In the genomic region with DNA sequence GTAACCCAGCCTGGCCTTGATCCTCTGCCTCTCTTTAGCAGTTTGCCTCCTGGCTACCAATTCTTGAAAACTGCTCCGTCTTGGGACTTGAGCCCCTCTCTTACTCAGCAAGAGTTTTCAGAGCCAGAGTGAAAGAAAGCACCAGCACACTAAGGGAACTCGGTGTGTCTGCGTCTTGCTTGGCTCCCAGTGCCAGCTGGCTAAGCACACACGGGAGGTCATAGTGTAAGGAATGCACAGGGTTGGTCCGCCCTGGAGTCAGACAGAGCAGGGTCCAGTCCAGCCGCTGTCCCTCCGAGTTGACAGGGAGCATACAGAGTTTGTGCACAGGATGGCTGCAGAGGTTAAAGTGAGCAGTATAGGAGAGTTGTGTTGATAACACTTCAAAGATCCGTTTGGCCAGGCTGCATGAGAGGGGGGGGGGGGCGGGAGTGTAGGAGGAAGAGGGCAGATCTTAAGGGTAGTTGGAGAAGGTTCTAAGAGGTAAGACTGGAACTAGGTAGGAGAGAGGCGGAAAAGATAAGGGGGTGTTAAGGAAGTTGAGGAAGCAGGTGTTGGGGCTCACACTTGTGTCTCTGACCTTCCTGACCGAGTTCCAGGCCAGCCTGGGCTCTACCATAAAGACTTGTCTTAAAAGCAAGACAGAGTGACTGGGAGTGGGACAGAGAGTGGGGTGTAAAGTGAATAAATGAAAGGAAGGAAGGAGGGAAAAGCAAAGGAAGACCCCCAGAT, we compare ENCODE assay signal across 8 mouse cellular contexts. TPM values are rescaled to one million over a fixed set of nuclear protein-coding genes. Genes with fewer than 3 reads are reported as not detected.
DNase-seq lines count a peak whose midpoint lies in the region; ATAC-seq and TF ChIP-seq lines count a peak whose summit lies in the region.

No protein-coding gene starts in this region.

- no peaks in the 10 kb centered on the region for H3K27me3 ChIP-seq in midbrain, embryonic 10.5 days (ENCODE audit: low read depth, poor library complexity, severe bottlenecking)
- no peaks in the 10 kb centered on the region for H3K27me3 ChIP-seq in midbrain, embryonic 15.5 days (replicated peaks)
- H3K27me3 ChIP-seq in forebrain, postnatal 0 days (ENCODE audit: insufficient read depth, low read length) = no peaks in the 10 kb centered on the region
- no peaks in the 10 kb centered on the region for H3K27me3 ChIP-seq in intestine, embryonic 16.5 days (replicated peaks; ENCODE audit: control insufficient read depth, insufficient read depth, low read length)
- no peaks in the 10 kb centered on the region for H3K27me3 ChIP-seq in lung, embryonic 15.5 days

- peaks cover 67% of the 10 kb centered on the region for H3K4me1 ChIP-seq in midbrain, embryonic 10.5 days
- H3K4me1 ChIP-seq in midbrain, embryonic 15.5 days = peaks cover 64% of the 10 kb centered on the region
- peaks cover 44% of the 10 kb centered on the region for H3K4me1 ChIP-seq in forebrain, postnatal 0 days (ENCODE audit: insufficient read depth)
- H3K4me1 ChIP-seq in intestine, embryonic 16.5 days (ENCODE audit: control insufficient read depth, insufficient read depth, low read length) = peaks cover 47% of the 10 kb centered on the region
- peaks cover 57% of the 10 kb centered on the region for H3K4me1 ChIP-seq in lung, embryonic 15.5 days

- no peak overlapping the region for H3K4me2 ChIP-seq in midbrain, embryonic 15.5 days
- H3K4me2 ChIP-seq in forebrain, postnatal 0 days (ENCODE audit: low read depth) = no peak overlapping the region
- H3K4me2 ChIP-seq in intestine, embryonic 16.5 days (ENCODE audit: low read depth, low read length) = 0 out of 2 replicates have a peak overlapping the region, but pooled peaks have one; percentile 0
- H3K4me2 ChIP-seq in lung, embryonic 15.5 days = peak overlapping the region; percentile 15

- 51% methylated on average over 10 of the region's 11 CpGs for WGBS in midbrain, embryonic 10.5 days
- WGBS in midbrain, embryonic 15.5 days = 49% methylated on average over 10 of the region's 11 CpGs
- WGBS in forebrain, postnatal 0 days = 45% methylated on average over 11 of the region's 11 CpGs
- WGBS in intestine, embryonic 16.5 days = 29% methylated on average over 10 of the region's 11 CpGs
- 14% methylated on average over 11 of the region's 11 CpGs for WGBS in lung, embryonic 15.5 days

- H3K27ac ChIP-seq in midbrain, embryonic 10.5 days (replicated peaks) = peak overlapping the region; percentile 61; the same call in 1 of the 2 replicates
- H3K27ac ChIP-seq in midbrain, embryonic 15.5 days = no peak overlapping the region
- H3K27ac ChIP-seq in forebrain, postnatal 0 days (ENCODE audit: low read depth, low read length) = peak overlapping the region; percentile 35; the same call in 1 of the 2 replicates
- peak overlapping the region; percentile 45 for H3K27ac ChIP-seq in intestine, embryonic 16.5 days (ENCODE audit: low read length)
- H3K27ac ChIP-seq in lung, embryonic 15.5 days = peak overlapping the region; percentile 68

- H3K4me3 ChIP-seq in midbrain, embryonic 10.5 days = peak overlapping the region; percentile 24; the same call in 1 of the 2 replicates
- H3K4me3 ChIP-seq in midbrain, embryonic 15.5 days = no peak overlapping the region
- no peak overlapping the region for H3K4me3 ChIP-seq in forebrain, postnatal 0 days (ENCODE audit: low read depth, low read length)
- no peak overlapping the region for H3K4me3 ChIP-seq in intestine, embryonic 16.5 days (ENCODE audit: low read length)
- no peak overlapping the region for H3K4me3 ChIP-seq in lung, embryonic 15.5 days

- ATAC-seq in midbrain, embryonic 15.5 days (replicated peaks) = no peak
- no peak for ATAC-seq in forebrain, postnatal 0 days
- ATAC-seq in intestine, embryonic 16.5 days = peak; percentile 6; the same call in 1 of the 2 replicates
- no peak for ATAC-seq in lung, embryonic 15.5 days (ENCODE audit: borderline replicate concordance, extremely low read depth, low FRiP score, low TSS enrichment)

- peaks cover 18% of the 10 kb centered on the region for H3K36me3 ChIP-seq in midbrain, embryonic 10.5 days
- H3K36me3 ChIP-seq in midbrain, embryonic 15.5 days (replicated peaks) = peaks cover 9% of the 10 kb centered on the region; the same call in 1 of the 2 replicates
- H3K36me3 ChIP-seq in forebrain, postnatal 0 days (ENCODE audit: insufficient read depth) = peaks cover 6% of the 10 kb centered on the region; the same call in 1 of the 2 replicates
- H3K36me3 ChIP-seq in intestine, embryonic 16.5 days (ENCODE audit: control insufficient read depth, insufficient read depth, low read length) = 0 out of 2 replicates have a peak, but pooled peaks cover 2% of the 10 kb centered on the region
- peaks cover 11% of the 10 kb centered on the region; the same call in 1 of the 2 replicates for H3K36me3 ChIP-seq in lung, embryonic 15.5 days

- no peaks in the 10 kb centered on the region for H3K9me3 ChIP-seq in midbrain, embryonic 10.5 days (replicated peaks)
- H3K9me3 ChIP-seq in midbrain, embryonic 15.5 days = no peaks in the 10 kb centered on the region
- no peaks in the 10 kb centered on the region for H3K9me3 ChIP-seq in forebrain, postnatal 0 days (ENCODE audit: low read length)
- H3K9me3 ChIP-seq in intestine, embryonic 16.5 days (ENCODE audit: control insufficient read depth, low read length) = no peaks in the 10 kb centered on the region
- H3K9me3 ChIP-seq in lung, embryonic 15.5 days = no peaks in the 10 kb centered on the region

- DNase-seq in midbrain, embryonic 10.5 days (ENCODE audit: low spot score) = no peak
- DNase-seq in forebrain, postnatal 0 days = no peak
- DNase-seq in layer of hippocampus, postnatal 10 days (ENCODE audit: low spot score in 2 of 2) = no peak
- DNase-seq in cerebellum, adult 9-11 months = no peak
- no peak for DNase-seq in layer of hippocampus, adult 18-20 months (ENCODE audit: low spot score in 2 of 2)

- no peak for TF ChIP-seq CTCF in forebrain, postnatal 0 days (IDR thresholded peaks at IDR 0.05; ENCODE audit: low read depth)

- no peak overlapping the region for H3K9ac ChIP-seq in midbrain, embryonic 15.5 days
- no peak overlapping the region for H3K9ac ChIP-seq in forebrain, postnatal 0 days
- 0 out of 2 replicates have a peak overlapping the region, but pooled peaks have one; percentile 1 for H3K9ac ChIP-seq in intestine, embryonic 16.5 days (ENCODE audit: low read depth, low read length)
- no peak overlapping the region for H3K9ac ChIP-seq in lung, embryonic 15.5 days

RNA-seq across cellular contexts. Expression of a gene that starts 4.6 kb away (rescaled TPM):
- polyA plus RNA-seq in midbrain, embryonic 10.5 days (2016; fragmentation: Nextera tagmentation; extraction: Ambion mirVana) = 10.2 and 11.0 TPM in 2 replicates
- 12.9 and 14.1 TPM in 2 replicates for polyA plus RNA-seq in midbrain, embryonic 15.5 days (2015; fragmentation: Nextera tagmentation; extraction: Ambion mirVana)
- 19.7 and 23.0 TPM in 2 replicates for total RNA-seq in forebrain, postnatal 0 days (2014; rRNA removed)
- 9.0 and 10.8 TPM in 2 replicates for polyA plus RNA-seq in forebrain, postnatal 0 days (2015; fragmentation: Nextera tagmentation; extraction: Ambion mirVana)
- polyA plus RNA-seq in intestine, embryonic 16.5 days (2015; fragmentation: Nextera tagmentation; extraction: Ambion mirVana) = 9.9 and 11.8 TPM in 2 replicates
- 14.0 and 15.0 TPM in 2 replicates for polyA plus RNA-seq in lung, embryonic 15.5 days (2015; fragmentation: Nextera tagmentation; extraction: Ambion mirVana)
- total RNA-seq in layer of hippocampus, postnatal 10 days (2021) = 10 to 100 TPM; 21.5 to 23.1 TPM
- total RNA-seq in layer of hippocampus, adult 18-20 months (2021) = 10 to 100 TPM; 22.7 to 23.4 TPM

RNA-seq across cellular contexts. Expression of a gene that starts 50.4 kb away (rescaled TPM):
- polyA plus RNA-seq in midbrain, embryonic 10.5 days (2016; fragmentation: Nextera tagmentation; extraction: Ambion mirVana) = 17.8 and 22.2 TPM in 2 replicates
- 57.4 and 64.5 TPM in 2 replicates for polyA plus RNA-seq in midbrain, embryonic 15.5 days (2015; fragmentation: Nextera tagmentation; extraction: Ambion mirVana)
- total RNA-seq in forebrain, postnatal 0 days (2014; rRNA removed) = 76.9 and 78.5 TPM in 2 replicates
- polyA plus RNA-seq in forebrain, postnatal 0 days (2015; fragmentation: Nextera tagmentation; extraction: Ambion mirVana) = 46.2 and 47.8 TPM in 2 replicates
- 29.2 and 32.0 TPM in 2 replicates for polyA plus RNA-seq in intestine, embryonic 16.5 days (2015; fragmentation: Nextera tagmentation; extraction: Ambion mirVana)
- 39.3 and 48.2 TPM in 2 replicates for polyA plus RNA-seq in lung, embryonic 15.5 days (2015; fragmentation: Nextera tagmentation; extraction: Ambion mirVana)
- total RNA-seq in layer of hippocampus, postnatal 10 days (2021) = 10 to 100 TPM; 81.9 to 87.6 TPM
- 10 to 100 TPM; 73.4 to 75.7 TPM for total RNA-seq in layer of hippocampus, adult 18-20 months (2021)

Comparison
In these comparisons a context has a peak if more than half of its experiments do, and no peak if none do; other contexts are left out.
1. H3K4me2 ChIP-seq: peak in intestine, embryonic 16.5 days (single experiment) and lung, embryonic 15.5 days (single experiment); none in midbrain, embryonic 15.5 days (single experiment) and forebrain, postnatal 0 days (single experiment).